Mouse (Mus musculus) bone marrow macrophage, adult 2 months (primary cell): ENCODE data around the gene Kansl3. TPM values are rescaled to one million over a fixed set of nuclear protein-coding genes. Genes with fewer than 3 reads are reported as not detected.

Experiments used
- H3K27ac ChIP-seq: 2 replicates; pipeline ENCODE4 v1.5.1; 2012; ENCODE audit warnings: low read depth, low read length; ENCODE audit not compliant: insufficient read depth
- H3K4me1 ChIP-seq: 2 replicates; pipeline ENCODE4 v1.6.1; 2012; ENCODE audit warnings: low read length; ENCODE audit not compliant: control insufficient read depth, insufficient read depth
- H3K4me3 ChIP-seq: 2 replicates; pipeline ENCODE4 v1.5.1; 2012; ENCODE audit warnings: mild to moderate bottlenecking, low read length, moderate library complexity; ENCODE audit not compliant: insufficient read depth
- CTCF ChIP-seq: IDR thresholded peaks from 2 replicates; pipeline ENCODE4 v1.5.1; 2012; ENCODE audit warnings: low read depth, mild to moderate bottlenecking, low read length, moderate library complexity
- POLR2A ChIP-seq: IDR thresholded peaks from 2 replicates; pipeline ENCODE4 v1.6.1; 2012; ENCODE audit warnings: mild to moderate bottlenecking, low read depth, low read length, borderline replicate concordance
- polyA plus RNA-seq: library from polyadenylated mRNA; stranded (reverse); fragments of >200 nt; gene quantifications from 2 replicates; pipeline ENCODE4 v1.2.4, GENCODE M21; 2012; ENCODE audit not compliant: missing spikeins, insufficient read depth, insufficient read length

The Kansl3 gene
- 23.1 and 27.1 TPM in 2 replicates for polyA plus RNA-seq

DNA sequence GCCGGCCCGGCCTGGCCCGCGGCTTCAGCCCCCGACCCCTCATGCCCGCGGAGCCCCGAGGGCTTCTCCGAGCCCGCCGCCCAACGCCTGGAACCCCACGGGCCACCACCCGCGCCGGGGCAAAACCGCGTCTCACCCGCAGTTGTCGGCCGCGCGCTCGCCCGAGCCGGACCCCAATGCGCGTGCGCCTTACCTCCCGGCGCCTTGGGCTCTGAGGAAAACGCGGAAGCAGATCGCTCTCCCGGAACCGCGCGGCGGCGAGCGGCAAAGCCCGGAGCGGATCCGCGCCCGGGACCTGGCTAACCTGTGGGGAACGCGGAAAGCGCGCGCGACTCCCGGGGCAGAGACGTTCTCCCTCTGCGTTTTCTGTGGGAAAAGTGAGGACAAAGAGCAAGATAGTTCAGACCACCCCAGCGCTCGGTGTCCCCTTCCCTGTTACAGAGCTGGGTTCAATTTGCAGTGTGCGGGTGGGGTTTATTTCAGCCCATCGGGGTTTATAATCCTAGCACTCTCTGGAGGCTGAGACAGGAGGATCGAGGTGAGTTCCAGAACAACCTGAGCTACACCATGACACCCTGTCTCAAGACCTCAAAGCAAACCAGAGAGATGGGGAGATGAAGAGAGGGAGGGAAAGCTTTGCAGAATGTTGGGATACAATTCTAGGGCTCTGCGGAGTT, at the start of gene Kansl3:
Gene Kansl3, minus strand, starts transcription at position 213 of the 677 bp plus-strand sequence.
- Histone ChIP-seq H3K27ac (peak within 1 kb of the TSS; percentile 43; the same call in 1 of the 2 replicates), H3K4me3 (peak within 1 kb of the TSS; percentile 66), H3K4me1 (peaks cover 12% of the 10 kb centered on the region)
- TF ChIP-seq CTCF = no peak

DNA sequence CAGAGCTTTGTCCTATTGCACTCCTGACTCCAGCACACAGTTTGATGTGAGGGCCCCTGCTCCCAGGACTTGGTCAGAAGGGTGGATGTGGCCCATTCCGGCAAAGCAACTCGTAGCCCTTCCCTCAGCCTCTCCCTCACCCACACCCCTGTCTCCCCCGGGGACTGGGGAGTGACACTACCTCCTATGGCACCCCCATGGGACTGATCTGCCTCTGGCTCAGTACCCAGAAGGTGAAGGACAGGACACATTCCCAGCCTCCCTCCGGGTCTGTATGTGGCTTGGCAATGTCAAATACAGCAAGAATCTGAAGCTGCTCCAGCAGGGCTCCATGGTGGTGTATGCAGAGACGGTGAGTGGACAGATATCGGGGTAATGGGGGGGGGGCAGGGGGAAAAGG, 35.5 kb upstream of the Kansl3 start:
- TF ChIP-seq CTCF (no peak), POLR2A (no peak)
- Histone ChIP-seq H3K4me3 (no peak overlapping the region), H3K27ac (no peak overlapping the region), H3K4me1 (no peaks in the 10 kb centered on the region)

DNA sequence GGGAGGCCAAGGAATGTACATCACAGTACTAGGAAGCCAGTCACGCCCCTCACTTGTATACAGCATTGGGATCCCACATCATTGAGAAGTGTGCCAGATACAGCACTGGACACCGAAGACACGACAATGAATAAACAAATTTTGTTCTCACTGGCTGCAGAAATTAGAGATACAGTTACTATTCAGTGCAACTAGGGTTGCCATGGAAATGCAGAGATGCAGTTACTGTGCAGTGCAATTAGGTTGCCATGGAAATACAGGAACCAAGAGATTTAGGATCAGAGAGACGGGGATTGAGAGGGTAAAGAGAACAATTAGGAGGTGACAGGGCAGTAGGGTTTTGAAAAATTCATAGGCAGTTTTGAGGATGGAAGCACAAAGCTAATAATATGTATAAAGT, 32.5 kb upstream of the Kansl3 start:
- Histone ChIP-seq H3K4me1 (no peaks in the 10 kb centered on the region), H3K4me3 (no peak overlapping the region), H3K27ac (no peak overlapping the region)
- no peak for TF ChIP-seq POLR2A
- no peak for TF ChIP-seq CTCF

DNA sequence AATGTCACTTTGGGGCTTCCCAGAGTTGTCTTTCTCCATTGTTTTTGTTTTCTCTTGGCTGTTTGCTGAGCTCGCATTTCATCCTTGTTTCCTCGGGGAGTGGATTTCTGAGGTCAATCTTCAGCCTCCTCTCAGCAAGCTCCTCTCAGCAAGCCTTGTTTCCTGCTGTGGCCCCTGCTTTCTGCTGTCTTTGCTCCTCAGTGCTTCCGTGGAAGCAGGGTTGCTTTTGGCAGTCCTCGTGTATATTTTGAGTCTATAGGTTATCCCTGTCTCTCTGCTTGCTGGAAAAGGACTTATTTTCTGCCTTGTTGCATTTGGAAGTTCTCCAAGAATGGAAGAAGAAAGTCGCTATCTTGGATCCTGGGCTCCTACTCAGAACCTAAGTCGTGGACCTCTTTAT, 28.1 kb upstream of the Kansl3 start:
- Histone ChIP-seq H3K27ac (no peak overlapping the region), H3K4me3 (no peak overlapping the region), H3K4me1 (no peaks in the 10 kb centered on the region)
- TF ChIP-seq POLR2A (no peak), CTCF (no peak)

DNA sequence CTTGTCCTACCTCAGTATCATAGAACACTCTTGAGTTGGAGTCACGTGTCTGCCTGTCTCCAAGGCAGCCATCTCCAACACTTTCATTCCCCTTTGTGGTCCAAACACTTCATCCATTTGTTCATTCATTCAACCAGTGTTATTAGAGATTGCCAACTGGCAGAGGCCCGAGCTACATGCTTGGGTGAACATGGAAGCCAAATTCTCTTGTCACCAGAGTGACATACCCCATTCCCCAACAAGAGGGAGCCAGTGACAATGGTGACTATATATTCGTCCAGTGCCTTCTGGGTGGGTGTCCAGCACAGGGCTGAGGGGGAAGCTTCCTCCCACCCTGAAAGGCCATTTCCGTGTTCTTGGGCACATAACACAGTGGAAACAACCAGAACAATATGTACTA, 10.6 kb upstream of the Kansl3 start:
- no peak for TF ChIP-seq POLR2A
- TF ChIP-seq CTCF = no peak
- H3K27ac ChIP-seq = no peak overlapping the region
- peaks cover 11% of the 10 kb centered on the region for H3K4me1 ChIP-seq
- no peak overlapping the region for H3K4me3 ChIP-seq

DNA sequence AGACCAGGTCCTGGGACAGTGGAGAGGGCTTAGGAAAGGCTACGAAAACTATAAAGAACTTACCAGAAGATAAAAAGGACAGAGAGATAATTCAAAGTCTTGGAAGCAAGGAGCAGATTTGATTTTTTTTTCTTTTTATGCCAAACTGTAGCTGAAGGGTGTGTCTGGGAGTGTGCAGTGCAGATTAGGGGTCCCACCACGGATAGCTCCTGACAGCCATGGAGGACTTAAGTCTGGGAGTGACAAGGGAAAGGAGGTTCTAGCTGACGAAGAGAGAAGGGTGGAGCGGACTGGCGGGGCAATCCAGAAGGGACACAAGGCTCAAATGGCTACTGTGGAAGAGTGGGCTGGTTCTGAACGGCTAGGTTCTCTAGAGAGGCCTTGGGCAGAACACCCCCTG, 9.9 kb upstream of the Kansl3 start:
- TF ChIP-seq POLR2A = no peak
- no peak for TF ChIP-seq CTCF
- peaks cover 13% of the 10 kb centered on the region for H3K4me1 ChIP-seq
- H3K27ac ChIP-seq = no peak overlapping the region
- no peak overlapping the region for H3K4me3 ChIP-seq

DNA sequence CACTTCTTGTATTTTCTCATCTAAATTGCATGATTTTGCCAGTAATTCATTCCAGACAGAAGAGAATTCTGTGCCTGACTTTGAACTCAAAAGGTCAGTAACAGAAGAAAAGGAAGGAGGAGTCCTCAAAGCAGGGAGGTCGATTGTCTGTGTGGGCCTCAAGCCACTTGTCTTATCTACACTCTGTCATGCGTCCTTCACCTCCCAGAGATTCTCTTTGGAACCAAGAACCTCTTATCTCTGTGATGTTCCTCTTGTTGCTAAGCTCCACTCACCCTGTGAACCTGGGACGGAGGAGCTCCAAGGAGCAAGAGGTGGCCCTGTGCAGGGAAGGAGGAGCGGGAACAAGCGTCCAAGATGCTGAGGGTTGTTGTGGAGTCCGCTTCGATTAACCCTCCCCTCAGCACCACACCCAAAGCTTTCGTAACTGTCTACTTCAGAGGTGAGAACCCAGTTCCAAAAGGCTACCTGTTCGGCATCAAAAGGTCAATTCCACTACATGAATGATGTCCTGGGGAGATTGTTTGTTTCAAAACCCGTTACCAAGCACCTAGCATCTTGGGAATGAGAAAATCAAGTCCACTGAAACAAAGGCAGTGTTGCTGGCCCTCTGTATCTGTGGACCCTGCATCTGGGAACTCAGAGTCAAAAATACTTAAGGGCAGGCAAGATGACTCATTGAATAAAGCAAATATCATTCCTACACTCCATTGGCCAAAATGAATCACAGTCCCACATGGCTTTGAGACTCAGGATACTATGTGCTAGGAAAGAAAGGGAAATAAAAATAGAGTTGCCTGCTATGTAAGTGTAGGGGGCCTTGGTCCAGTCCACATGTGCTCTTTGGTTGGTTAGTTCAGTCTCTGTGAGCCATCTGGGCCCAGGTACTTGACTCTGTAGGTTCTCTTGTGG, 3.2 kb upstream of the Kansl3 start, which contains the start of gene Fer1l5:
Gene Fer1l5, plus strand, starts transcription at position 358 of the 912 bp plus-strand sequence.
- H3K4me3 ChIP-seq = no peak within 1 kb of the TSS
- H3K27ac ChIP-seq = no peak within 1 kb of the TSS
- peaks cover 11% of the 10 kb centered on the region for H3K4me1 ChIP-seq
- TF ChIP-seq CTCF (no peak), POLR2A (no peak)

DNA sequence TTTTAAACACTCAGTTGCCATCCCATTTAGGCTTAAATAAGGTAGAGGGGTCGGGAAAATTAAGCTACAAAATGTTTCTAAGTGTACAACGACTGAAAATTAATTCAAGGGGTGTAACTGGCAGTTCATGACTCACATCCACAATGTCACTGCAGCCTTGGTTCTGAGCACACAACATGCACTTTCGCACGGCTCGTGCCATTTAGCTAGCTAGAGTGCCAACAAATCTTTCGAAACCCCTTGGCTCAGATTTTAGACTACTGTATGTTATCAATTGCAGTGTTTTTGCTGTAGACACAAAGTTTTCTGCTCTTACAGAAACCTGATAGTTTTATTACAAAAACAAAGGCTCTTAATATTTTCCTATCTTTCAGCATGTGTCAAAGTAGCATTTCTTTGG, 1.9 kb upstream of the Kansl3 start:
- Histone ChIP-seq H3K27ac (no peak overlapping the region), H3K4me3 (no peak overlapping the region), H3K4me1 (peaks cover 13% of the 10 kb centered on the region)
- TF ChIP-seq POLR2A (no peak), CTCF (no peak)

DNA sequence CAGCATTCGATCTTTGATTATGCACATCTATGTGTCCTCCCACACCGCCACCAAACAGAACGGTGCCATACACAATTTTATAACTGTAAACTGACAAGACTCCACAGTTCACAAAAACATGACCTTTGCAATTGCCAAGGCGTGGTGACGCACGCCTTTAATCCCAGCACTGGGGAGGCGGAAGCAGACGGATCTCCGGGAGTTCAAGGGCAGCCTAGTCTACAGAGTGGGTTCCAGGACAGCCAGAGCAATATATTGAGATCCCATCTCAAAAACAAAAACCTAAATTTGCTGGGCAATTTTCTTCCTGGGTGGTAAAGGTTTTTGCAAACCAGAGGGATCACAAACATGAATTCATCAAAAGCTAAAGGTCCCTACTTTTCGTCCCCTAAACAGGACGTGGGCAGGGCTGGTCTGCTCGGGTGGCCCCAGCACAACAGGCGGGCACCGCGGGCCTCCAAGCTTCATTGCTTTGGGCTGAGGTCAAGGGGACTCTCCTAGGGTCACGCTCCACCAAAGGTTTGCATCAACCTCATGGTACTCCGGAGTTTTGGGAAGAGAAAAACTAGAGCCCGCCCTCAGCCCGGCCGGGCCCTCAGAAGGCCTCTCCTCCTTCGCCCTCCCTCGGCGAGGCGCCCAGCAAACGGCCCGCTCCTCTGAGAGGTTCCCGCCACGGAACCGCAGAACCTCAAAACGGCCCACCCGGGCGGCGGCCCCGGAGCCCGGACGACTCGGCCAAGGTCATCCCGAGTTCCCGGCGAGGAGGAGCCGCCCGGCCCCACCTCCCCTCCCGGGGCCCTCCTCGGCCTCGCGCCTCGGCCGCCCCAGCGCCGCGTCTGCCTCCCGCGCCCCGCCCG, 641 bp downstream of the Kansl3 start:
- TF ChIP-seq CTCF (no peak), POLR2A (no peak)
- peak overlapping the region; percentile 66 for H3K4me3 ChIP-seq
- H3K4me1 ChIP-seq = peaks cover 11% of the 10 kb centered on the region
- H3K27ac ChIP-seq = peak overlapping the region; percentile 43; the same call in 1 of the 2 replicates

DNA sequence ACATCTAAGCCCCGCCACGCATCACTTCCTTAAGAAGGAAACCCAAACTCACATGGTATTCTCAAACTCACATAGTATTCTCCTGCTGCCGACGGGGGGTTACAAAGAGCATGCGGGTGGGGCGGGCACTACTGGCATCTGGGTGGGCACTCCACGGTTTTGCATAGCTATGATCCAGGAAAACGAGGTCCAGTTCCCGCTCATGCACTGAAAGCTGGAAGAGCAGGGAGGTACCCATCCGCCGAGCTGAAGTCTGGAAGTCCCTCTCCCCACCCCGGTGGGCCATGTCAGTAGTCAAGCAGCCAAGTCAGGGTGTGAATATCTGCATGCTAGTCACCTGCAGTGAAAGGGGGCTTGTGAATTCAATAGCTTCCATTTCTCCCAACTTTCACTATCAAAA, 1.3 kb downstream of the Kansl3 start:
- no peak overlapping the region for H3K27ac ChIP-seq
- no peak for TF ChIP-seq POLR2A
- TF ChIP-seq CTCF = no peak
- H3K4me3 ChIP-seq = peak overlapping the region; percentile 66
- peaks cover 11% of the 10 kb centered on the region for H3K4me1 ChIP-seq
